Mouse (Mus musculus) lung, adult 18-20 months (tissue): ENCODE data around the gene Sdhb.
A peak's percentile ranks its signal among the peaks of the same experiment; 100 is the strongest.

Experiments
- DNase-seq, 2 experiments: peaks; one replicate each; pipeline ENCODE4 v3.0.0; 2022; ENCODE audit warnings: mixed read lengths in 2 of 2

Gene Sdhb

GRCm38 (mm10) chr4:140960781-140961466 is at the start of gene Sdhb:
TSS of gene Sdhb (plus strand) at chr4:140961203.
- DNase-seq, result peak; percentile 98 to 99

DNA sequence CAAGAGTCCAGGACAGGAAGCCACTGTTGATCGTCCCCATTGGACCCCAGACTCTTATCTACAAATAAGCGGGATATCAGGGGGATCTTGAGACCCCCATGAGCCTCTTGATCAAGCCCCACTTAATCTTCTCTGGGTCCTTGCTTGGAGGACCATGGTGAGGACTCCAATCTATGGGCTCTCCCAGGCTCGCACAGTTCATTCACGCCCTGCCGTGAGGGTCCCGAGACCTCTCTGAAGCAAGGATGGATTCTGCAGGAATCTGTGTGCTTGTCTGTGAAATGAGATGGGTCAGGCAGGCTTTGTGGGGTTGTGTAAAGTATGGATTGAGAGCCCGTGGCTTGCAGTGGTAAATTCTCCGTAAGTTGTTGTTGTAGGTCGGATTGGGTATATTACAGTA is 49.6 kb upstream of the Sdhb start:
- peak in 1 of 2 experiments; percentile 1 for DNase-seq

GRCm38 (mm10) chr4:140912271-140912833 is 48.7 kb upstream of the Sdhb start:
- DNase-seq, result peak in 1 of 2 experiments; percentile 1

- DNase-seq, result peak in 1 of 2 experiments; percentile 0
Measured at GRCm38 (mm10) chr4:140913565-140913964, 47.4 kb upstream of the Sdhb start.

DNA sequence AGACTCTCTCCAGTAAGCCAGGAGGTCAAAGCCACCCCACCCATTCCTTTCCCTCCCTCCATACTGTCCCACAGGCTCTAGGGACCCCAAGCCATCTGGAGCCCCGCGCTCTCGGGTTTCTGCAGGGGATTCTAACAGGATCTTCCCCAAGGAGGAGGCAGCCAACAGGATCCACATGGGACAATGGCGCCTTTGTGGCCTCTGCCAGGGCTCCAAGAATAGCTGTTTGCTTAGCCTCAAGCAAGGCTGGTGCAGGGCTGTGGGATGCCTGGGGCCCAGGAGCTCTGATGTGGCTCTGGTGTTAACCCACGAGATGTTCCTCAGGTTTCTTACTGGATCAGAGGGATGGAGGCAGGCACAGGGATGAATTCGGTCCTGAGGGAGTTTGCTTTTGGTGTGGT is 46.3 kb upstream of the Sdhb start:
- DNase-seq, result peak in 1 of 2 experiments; percentile 0

DNA sequence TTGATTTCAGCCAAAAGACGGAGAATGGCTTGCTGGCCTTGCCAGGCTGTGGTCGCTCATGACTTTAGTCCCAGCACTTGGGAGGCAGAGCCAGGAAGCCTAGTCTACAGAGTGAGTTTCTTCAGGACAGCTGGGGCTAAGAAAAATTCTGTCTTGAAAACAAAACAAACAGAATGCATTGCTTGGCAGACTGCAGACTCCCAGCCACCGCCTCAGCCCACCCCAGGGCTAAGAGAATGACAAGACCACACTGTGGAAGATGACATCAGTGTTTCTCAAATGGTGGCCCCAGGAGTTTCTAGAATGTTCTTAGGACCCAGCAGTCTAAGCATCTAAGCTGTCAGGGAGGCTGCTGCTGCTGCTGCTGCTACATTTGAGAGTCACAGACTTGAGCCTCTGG is 45.8 kb upstream of the Sdhb start:
- no peak for DNase-seq

- DNase-seq, result peak in 1 of 2 experiments; percentile 1
Measured at GRCm38 (mm10) chr4:140916296-140916695, 44.7 kb upstream of the Sdhb start.

DNA sequence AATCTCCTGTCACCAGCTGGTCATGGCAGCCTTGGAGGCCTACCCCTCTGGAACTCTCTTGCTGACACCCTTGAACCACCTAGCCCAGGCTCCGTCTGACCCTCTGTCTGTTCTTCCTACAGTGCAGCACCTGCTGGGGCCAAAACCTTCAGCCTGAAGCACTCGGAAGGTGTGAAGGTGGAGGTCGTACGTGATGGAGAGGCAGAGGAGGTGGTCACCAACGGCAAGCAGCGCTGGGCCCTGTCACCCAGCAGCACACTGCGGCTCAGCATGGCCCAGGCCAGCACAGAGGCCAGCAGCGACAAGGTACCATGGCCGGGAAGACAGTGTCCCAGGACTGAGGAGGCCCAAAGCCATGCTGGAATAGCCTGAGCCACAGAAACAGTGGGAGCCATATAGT is 43.6 kb upstream of the Sdhb start:
- peak in 1 of 2 experiments; percentile 1 for DNase-seq

DNA sequence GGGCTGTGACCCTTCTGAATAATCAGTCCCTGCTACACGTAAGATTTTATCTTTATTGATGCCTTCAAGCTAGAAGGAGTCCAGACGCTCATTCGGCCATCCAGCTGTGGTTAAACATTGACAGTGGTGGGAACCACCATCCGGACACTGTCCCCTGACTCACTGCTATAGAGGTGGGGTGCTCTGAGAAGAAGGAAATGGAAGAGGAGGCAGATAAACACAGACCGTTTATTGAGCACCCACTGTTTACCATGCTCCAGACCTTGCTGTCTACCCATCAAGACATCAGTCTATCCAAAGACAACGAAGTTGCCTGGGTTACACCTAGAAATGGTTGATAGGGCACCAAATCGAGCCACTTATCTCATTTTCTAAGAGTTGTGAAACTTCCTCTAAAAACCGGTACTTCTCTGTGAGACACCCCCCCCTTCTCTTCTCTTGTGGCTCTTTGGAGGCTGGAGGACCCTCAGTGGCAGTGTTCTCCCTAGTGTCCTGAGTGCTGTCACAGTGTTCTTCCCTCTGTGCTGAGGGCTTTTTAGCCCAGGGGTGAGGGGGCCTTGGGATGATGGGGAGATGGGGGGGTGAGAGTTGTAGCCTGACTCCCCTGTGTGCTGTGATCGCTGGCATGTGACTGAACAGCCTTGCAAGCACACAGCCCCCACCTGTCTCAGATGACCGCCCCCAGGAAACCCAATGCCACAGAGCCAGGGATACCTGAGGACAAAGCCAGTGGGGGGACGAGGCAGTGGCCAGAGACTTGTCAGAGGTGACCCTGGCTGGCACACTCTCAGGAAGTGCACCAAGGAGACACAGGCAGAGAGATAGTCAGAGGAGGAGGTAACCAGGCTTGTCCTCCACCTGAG is 40.8 kb upstream of the Sdhb start:
- DNase-seq, result no peak

DNA sequence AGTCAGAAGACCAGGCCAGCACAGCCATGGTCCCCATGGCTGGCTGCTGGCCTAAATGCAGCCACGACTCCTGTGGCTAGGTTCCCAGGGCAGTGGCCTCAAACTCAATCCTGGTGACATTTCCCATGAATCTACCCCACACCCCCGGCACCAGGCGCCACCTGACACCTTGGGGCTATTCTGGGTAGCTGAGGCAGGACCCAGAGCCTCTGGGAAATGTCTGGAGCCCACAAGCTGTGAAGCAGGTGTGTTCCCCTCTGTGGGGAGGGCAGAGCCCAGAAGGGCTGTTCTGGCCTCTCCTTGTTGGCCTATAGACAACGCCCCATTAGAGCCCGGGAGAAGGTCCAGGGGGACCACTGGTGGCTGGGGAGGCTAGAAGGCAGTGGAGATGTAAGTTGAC is 38.5 kb upstream of the Sdhb start:
- no peak for DNase-seq

GRCm38 (mm10) chr4:140925648-140926047 is 35.4 kb upstream of the Sdhb start:
- no peak for DNase-seq

- DNase-seq, result no peak
Measured at GRCm38 (mm10) chr4:140928349-140928748, 32.7 kb upstream of the Sdhb start.

DNA sequence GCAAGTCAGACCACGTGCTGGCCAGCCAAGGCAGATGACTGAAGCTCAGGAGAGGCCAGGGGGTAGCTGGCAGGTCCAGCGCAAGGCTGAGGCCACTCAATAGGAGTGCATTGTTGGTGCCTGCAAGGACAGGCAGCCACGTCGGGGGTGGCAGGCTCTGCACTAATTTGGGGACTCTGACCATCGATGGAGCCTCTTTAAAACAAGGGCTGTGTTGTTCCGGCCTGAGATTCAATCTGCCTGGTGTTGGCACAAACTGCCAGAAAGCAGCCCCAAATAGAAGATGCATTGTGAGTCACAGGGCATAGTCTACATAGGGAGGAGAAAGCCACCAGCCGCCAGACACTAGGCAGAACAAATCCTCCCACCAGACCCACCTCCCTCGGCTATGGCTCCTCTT is 31.3 kb upstream of the Sdhb start:
- no peak for DNase-seq

DNA sequence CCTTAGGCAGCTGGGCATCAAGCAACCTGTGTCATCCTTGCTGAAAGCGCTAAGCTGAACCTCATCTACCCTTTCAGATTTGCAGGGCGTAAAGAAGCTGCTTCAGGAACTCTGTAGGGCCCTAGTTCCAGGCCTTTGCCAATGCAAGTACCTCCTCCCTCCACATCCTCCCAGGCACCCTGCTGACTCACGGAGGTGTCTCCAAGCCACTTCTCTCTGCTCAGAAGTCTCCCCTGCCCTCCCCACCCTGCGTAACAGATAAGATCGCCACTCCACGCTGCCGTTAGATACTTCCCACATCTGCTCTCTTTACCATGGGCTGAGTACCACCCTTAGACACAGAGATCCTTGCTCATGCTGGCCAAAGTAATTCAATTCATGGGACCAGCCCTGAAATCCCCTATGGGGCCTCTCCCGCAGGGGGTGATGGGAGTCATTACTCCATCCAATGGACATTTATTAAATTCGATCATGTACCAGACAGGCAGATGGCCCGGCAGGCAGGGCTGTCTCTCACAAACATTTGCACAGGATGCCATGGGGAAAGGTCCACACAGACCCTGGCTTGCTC is 30.0 kb upstream of the Sdhb start:
- DNase-seq, result no peak

- no peak for DNase-seq
Measured at GRCm38 (mm10) chr4:140935643-140936042, 25.4 kb upstream of the Sdhb start.

DNA sequence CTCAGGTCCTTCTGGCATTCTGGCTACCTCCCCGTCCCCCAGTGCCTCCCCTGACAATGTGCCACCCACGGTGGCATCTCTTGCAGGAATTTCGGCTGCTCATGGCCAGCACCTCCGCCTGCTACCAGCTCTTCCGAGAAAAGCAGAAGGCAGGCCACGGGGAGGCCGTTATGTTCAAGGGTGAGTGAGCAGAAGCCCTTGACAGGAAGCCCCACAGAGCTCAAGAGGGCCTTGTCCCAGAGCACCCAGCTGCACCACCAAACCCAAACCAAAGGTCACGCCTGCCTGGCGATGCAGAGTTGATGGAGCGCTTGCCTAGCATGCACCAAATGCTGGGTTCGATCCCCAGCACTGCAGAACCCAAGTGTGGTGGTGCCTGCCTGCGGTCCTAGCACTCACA is 16.6 kb upstream of the Sdhb start:
- no peak for DNase-seq

GRCm38 (mm10) chr4:140944961-140945442 is 16.0 kb upstream of the Sdhb start:
- no peak for DNase-seq

GRCm38 (mm10) chr4:140945571-140945970 is 15.4 kb upstream of the Sdhb start:
- DNase-seq, result no peak

DNA sequence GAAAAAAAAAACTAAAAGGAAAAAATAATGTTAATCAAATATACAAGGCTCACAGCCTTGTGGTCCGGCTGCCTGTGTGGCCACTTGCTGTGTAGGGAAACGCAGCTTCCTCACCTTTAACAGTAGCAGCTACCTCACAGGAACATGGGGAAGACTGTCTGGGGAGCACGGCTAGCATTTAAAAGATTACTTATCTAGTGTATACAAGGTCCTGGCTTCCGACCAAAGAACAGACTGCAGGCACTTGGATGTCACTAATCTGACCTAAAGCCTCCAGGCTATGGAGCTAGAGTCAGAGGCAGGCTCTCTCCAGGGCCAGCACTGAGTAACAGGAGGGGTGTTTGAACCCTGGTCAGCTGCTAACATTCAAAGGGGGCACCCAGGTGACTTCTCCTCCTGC is 15.0 kb upstream of the Sdhb start:
- no peak for DNase-seq

- no peak for DNase-seq
Measured at GRCm38 (mm10) chr4:140946580-140947205, 14.3 kb upstream of the Sdhb start.

DNA sequence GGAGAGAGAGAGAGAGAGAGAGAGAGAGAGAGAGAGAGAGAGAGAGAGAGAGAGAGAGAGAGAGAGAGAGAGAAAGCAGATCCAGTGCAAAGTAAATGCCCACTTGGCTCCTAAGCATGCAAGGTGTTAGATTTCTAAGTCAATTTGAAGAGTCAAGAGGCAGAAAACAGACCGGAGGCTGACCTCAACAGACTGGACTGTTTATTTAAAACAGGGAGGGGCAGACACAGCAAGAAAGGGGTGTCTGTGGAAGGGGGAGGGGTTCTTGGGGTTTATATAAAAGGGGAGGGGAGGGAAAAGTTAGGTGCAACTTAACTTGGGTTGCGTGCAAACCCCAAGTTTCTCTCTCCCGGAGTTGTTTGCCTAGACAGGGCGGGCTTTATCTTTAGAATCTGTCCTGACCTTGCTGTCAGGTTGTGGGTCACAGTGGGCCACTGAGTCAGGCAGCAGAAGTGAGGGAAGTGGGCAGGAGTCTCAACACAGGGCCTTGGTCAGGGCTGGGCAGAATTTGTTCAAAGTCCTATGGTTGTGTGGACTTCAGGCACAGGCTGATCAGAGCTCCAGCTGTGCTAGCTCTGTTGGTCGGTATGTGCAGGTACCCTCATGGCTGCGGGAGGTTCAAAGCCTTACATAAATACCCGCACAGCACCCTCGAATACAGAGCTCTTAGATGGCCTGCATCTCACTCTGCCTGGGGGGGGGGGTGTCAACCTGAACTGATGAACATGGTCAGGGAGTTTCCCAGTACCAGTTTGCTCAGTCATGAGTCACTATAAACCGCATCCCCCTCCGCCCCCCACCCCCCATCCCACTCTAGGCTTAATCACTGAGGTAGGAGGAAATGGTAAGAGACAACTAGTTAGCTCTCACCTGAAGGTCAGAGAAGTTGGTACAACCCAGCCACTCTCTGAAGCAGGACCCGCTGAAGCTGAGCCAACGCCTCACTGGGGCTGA is 13.2 kb upstream of the Sdhb start:
- DNase-seq, result peak in 1 of 2 experiments; percentile 63

DNA sequence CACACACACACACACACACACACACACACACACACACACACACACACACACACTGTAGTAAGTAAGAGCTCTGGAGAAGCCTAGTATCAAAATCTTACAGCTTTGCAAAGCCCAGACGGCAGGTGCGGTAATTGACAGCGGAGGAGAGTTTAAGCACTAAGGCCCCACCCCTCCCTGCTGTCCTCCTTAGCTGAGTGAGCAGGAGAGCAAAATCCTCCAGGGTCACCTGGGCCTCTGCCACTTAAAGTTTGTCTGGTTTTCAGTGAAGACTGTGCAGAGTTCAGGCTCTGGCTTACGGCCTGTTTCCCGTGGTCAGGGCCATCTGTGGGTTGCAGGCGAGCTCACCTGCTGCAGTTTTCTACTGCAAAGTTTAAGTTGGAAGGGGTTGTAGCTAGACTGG is 12.5 kb upstream of the Sdhb start:
- DNase-seq, result no peak
